Mouse (Mus musculus) C2C12 (cell line): ENCODE measurements around the gene S100a10. TPM values are rescaled to one million over a fixed set of nuclear protein-coding genes. Genes with fewer than 3 reads are reported as not detected.
A peak's percentile ranks its signal among the peaks of the same experiment; 100 is the strongest.

Experiments
- H3K27me3 ChIP-seq: one replicate; pipeline ENCODE4 v1.6.1; 2011; ENCODE audit not compliant: control insufficient read depth, insufficient read depth, insufficient read length
- H3K36me3 ChIP-seq: one replicate; pipeline ENCODE4 v1.6.1; 2011; ENCODE audit not compliant: control insufficient read depth, insufficient read depth
- H3K4me3 ChIP-seq: one replicate; pipeline ENCODE4 v1.5.1; 2011; ENCODE audit warnings: mild to moderate bottlenecking, control low read depth; ENCODE audit not compliant: poor library complexity, insufficient read depth, severe bottlenecking
- H3K79me2 ChIP-seq: one replicate; pipeline ENCODE4 v1.6.1; 2011; ENCODE audit not compliant: control insufficient read depth, insufficient read depth
- H3K79me3 ChIP-seq: one replicate; pipeline ENCODE4 v1.6.1; 2011; ENCODE audit warnings: low read depth, control low read depth
- H3ac ChIP-seq: one replicate; pipeline ENCODE3; 2011; ENCODE audit warnings: low read depth; ENCODE audit not compliant: control insufficient read depth, insufficient read length
- CEBPB ChIP-seq: IDR thresholded peaks from one replicate; pipeline ENCODE4 v1.6.1; 2011; ENCODE audit warnings: low read depth, mild to moderate bottlenecking, control low read depth, moderate library complexity
- CTCF ChIP-seq: IDR thresholded peaks from one replicate; pipeline ENCODE4 v1.5.1; 2011; ENCODE audit not compliant: control insufficient read depth, insufficient read depth, insufficient read length
- FOSL1 ChIP-seq: IDR thresholded peaks from one replicate; pipeline ENCODE4 v1.8.0; 2011; ENCODE audit warnings: mild to moderate bottlenecking, low read length; ENCODE audit not compliant: poor library complexity, insufficient read depth, severe bottlenecking
- MAX ChIP-seq: IDR thresholded peaks from one replicate; pipeline ENCODE4 v1.6.1; 2011; ENCODE audit warnings: mild to moderate bottlenecking, control low read depth
- MYOD1 ChIP-seq: IDR thresholded peaks from one replicate; pipeline ENCODE4 v1.6.1; 2011; ENCODE audit warnings: low read depth; ENCODE audit not compliant: control insufficient read depth, insufficient read length
- MYOG ChIP-seq: IDR thresholded peaks from one replicate; pipeline ENCODE4 v1.6.1; 2011; ENCODE audit not compliant: control insufficient read depth, insufficient read length; ENCODE audit errors: extremely low read depth
- USF1 ChIP-seq: IDR thresholded peaks from one replicate; pipeline ENCODE4 v1.6.1; 2011; ENCODE audit warnings: low read depth, mild to moderate bottlenecking, control low read depth, moderate library complexity
- polyA plus RNA-seq: library from polyadenylated mRNA; unstranded; fragments of >200 nt; fragmentation: generic; extraction: Trizol; gene quantifications from one replicate; pipeline ENCODE4 v1.2.1, GENCODE M21; 2012; ENCODE audit warnings: missing spikeins

S100a10 gene
- polyA plus RNA-seq, 1 experiment = 1,750 TPM

DNA sequence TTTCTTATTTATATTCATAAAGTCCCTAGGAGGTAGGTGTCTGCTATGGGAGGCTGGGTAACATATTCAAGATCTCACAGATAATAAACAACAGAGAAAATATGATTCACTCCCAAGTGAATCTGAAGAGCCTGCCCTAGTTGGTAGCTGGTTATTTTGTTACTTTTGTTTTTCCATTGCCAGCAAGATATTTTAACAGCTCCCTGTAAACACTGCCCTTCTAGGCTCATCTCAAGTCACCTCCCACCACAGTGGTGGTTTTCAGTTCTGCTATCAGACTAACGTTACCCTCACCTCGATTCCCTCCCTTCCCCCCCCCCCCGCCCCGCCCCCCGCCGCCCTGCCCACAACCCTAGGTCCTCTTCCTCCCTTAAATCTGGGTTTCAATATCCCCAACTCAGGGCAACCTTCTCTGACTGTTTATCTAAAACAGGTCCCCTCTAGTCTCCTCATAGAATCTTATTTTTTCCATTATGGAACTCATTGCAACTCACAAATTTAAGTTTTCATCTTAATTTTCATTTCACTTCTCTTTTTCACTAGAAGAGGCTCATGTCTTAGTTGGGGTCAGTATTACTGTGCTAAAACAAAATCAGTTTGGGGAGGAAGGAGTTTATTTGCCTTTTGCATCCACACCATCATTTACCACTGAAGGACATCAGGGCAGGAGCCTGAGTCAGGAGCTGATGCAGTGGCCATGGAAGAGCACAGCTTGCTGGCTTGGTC is 6.2 kb upstream of the S100a10 start:
- no peaks in the 10 kb centered on the region for H3K79me3 ChIP-seq
- no peak overlapping the region for H3ac ChIP-seq
- H3K36me3 ChIP-seq = no peaks in the 10 kb centered on the region
- TF ChIP-seq CEBPB (no peak), USF1 (no peak), MYOD1 (no peak), FOSL1 (no peak), MAX (no peak), CTCF (no peak), MYOG (no peak)
- no peaks in the 10 kb centered on the region for H3K27me3 ChIP-seq
- H3K79me2 ChIP-seq = no peaks in the 10 kb centered on the region
- H3K4me3 ChIP-seq = no peak overlapping the region

DNA sequence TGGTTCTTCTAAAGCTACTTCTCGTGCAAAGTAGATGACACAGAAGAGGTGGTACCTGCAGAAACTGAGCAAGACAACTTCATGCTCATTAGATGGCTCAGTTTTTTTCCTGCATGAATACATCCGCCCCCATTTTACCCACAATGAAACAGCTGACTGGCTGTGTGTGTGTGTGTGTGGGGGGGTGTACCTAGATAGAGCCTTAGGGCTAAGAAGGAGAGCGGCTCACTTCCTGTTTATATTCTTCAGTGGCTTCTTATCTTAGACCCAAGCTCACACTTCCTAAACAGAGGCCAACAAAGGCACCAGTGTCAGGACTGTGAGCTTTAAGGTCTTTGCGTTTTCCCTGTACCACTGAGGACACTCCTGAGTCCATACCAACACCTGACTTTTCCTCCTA is 4.9 kb upstream of the S100a10 start:
- Histone ChIP-seq H3K27me3 (no peaks in the 10 kb centered on the region), H3ac (no peak overlapping the region), H3K79me3 (no peaks in the 10 kb centered on the region), H3K79me2 (peaks cover under 1% of the 10 kb centered on the region), H3K36me3 (no peaks in the 10 kb centered on the region), H3K4me3 (no peak overlapping the region)
- no peak for TF ChIP-seq CEBPB
- no peak for TF ChIP-seq CTCF
- TF ChIP-seq FOSL1 = no peak
- TF ChIP-seq MYOG = no peak
- TF ChIP-seq MYOD1 = no peak
- TF ChIP-seq USF1 = no peak
- TF ChIP-seq MAX = no peak

DNA sequence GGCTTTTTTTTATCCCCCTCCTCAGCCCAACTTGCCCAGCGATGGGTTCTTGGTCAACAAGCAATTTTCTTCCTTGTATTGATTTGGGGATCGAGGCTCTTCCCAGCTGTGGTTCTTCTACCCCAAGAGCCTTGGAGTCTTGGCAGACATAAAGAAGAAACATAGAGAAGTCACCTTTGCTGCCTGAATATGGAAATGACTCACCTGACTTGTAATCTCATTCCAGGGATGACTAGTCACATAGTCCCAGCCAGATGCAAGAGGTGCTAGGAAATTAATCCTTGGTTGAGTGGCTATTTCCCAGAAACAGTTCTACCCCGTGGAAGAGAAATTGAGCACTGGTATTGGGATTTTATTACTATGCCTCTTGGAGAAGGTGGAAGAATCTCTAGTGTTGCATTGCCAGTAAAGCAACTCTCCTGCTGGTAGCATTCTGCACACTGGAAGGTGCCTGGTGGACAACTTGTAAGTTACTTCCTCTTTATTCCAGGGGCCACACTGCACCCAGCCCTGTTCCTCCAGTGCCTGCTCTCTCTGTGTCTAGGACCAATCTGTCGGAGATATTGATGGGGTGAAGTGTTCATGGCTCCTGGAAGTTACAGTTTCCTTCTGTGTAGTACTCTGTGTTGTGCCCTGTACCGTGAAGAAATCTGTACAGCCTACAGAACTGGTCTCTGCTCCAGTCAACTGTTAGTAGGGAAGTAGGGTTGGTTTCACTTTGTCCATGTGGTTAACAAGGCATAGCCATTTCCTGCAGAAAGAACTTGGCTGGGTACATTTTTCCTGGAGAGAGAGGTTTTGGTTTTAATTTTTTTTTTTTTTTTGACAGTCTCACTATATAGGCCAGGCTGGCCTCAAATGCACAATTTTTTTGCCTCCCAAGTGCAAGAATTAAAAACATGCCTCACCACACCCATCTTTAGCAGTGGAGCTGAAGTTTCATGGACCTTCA is 2.7 kb upstream of the S100a10 start:
- Histone ChIP-seq H3K79me2 (peaks cover 22% of the 10 kb centered on the region), H3ac (no peak overlapping the region), H3K4me3 (no peak overlapping the region), H3K36me3 (peaks cover 5% of the 10 kb centered on the region), H3K79me3 (peaks cover 14% of the 10 kb centered on the region), H3K27me3 (no peaks in the 10 kb centered on the region)
- no peak for TF ChIP-seq MAX
- no peak for TF ChIP-seq CEBPB
- TF ChIP-seq FOSL1 = no peak
- no peak for TF ChIP-seq MYOD1
- TF ChIP-seq CTCF = no peak
- no peak for TF ChIP-seq USF1
- TF ChIP-seq MYOG = no peak

DNA sequence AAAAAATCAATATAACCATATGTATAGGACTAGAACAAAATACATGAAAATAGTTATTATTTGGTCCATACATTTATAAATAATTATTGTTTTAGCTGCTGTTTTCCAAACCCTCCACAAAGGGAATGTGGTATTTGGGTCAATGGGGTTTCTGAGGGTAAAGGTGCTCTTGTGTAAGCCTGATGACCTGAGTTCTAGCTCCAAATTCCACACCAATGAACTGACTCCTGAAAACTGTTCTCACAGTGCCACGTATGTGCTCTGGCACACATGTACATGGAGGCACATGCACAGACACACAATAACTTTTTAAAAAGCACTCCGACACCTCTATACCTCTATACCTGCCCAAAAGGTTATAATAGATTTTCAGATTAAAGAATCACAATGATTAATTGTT is 1.6 kb upstream of the S100a10 start:
- no peak for TF ChIP-seq MAX
- no peak for TF ChIP-seq CEBPB
- Histone ChIP-seq H3K79me3 (peaks cover 24% of the 10 kb centered on the region), H3K79me2 (peaks cover 33% of the 10 kb centered on the region), H3ac (no peak overlapping the region), H3K4me3 (no peak overlapping the region), H3K27me3 (no peaks in the 10 kb centered on the region), H3K36me3 (peaks cover 13% of the 10 kb centered on the region)

DNA sequence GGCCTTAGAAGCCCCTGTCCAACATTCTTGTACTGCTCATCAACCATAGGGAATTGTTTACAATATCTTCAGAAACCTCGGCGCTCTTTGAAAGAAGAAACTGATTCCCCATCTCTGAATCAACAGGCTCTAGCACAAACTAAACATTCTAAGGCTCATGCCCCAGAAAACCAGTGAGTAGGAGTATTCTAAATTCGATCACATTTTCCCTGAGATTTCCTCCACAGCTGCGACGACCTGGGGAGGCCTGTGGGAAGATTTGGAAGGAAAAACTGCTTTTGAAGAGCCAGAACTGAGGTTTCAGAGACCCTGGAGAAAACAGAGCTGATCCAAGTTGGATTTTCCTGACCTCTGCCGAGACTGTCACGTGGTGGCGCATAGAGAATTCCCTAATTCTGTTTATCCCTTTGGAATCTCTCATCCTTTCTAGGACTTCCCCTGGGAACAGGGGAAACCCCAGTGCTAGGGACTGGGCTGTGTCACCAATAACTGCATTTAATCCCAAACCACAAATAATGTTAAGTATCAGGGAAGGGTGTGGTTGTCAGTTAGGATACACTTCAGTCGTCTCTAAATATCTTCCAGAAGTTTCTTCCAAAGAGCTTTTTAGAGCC is 1.0 kb upstream of the S100a10 start:
- Histone ChIP-seq H3K36me3 (peaks cover 19% of the 10 kb centered on the region), H3K4me3 (no peak overlapping the region), H3K79me2 (peaks cover 39% of the 10 kb centered on the region), H3ac (peak overlapping the region; percentile 38), H3K79me3 (peaks cover 30% of the 10 kb centered on the region), H3K27me3 (no peaks in the 10 kb centered on the region)
- TF ChIP-seq CTCF (no peak), MAX (peak; percentile 32), USF1 (peak; percentile 96)
